Mouse (Mus musculus) CH12.LX (cell line): ENCODE data around the gene Plcb1. TPM values are rescaled to one million over a fixed set of nuclear protein-coding genes. Genes with fewer than 3 reads are reported as not detected.

ENCODE experiments used
- DNase-seq: peaks from one replicate; pipeline ENCODE4 v3.0.0-alpha.2; 2013; ENCODE audit errors: extremely low read depth
- H3K27ac ChIP-seq: 2 replicates; pipeline ENCODE4 v1.5.1; 2012; ENCODE audit warnings: low read depth, mild to moderate bottlenecking, control low read depth, moderate library complexity; ENCODE audit not compliant: insufficient read depth
- H3K27me3 ChIP-seq: replicated peaks from 2 replicates; pipeline ENCODE3; 2012; ENCODE audit warnings: inconsistent platforms
- H3K36me3 ChIP-seq, 2 experiments: replicated peaks in 1 of 2; 2 replicates each; pipeline versions ENCODE3 to v1.6.1; 2012; ENCODE audit warnings: inconsistent platforms in 1 of 2, low read length in 1 of 2, mild to moderate bottlenecking in 1 of 2, mixed read lengths in 1 of 2, moderate library complexity in 1 of 2; ENCODE audit not compliant: control insufficient read depth in 1 of 2, insufficient read depth in 1 of 2
- H3K4me1 ChIP-seq, 2 experiments: 2 replicates each; pipeline ENCODE4 v1.6.1; 2012; ENCODE audit warnings: inconsistent platforms in 1 of 2, moderate library complexity in 1 of 2; ENCODE audit not compliant: insufficient read depth in 2 of 2, control insufficient read depth in 1 of 2
- H3K4me2 ChIP-seq: 2 replicates; pipeline ENCODE4 v1.6.1; 2012; ENCODE audit warnings: low read depth, mild to moderate bottlenecking, control low read depth; ENCODE audit not compliant: poor library complexity, insufficient read depth, severe bottlenecking
- H3K4me3 ChIP-seq, 3 experiments: fragments of 150-350 bp in 1 of 3; sonication (generic) in 1 of 3; replicated peaks in 1 of 3; 2 replicates each; pipeline versions ENCODE3 to v1.5.1; 2011 to 2012; ENCODE audit warnings: low read depth in 2 of 3, low read length in 2 of 3, mild to moderate bottlenecking in 2 of 3, moderate library complexity in 2 of 3, control low read depth in 1 of 3, improper control_type of control experiment in 1 of 3, inconsistent platforms in 1 of 3, mixed read lengths in 1 of 3; ENCODE audit not compliant: poor library complexity in 1 of 3
- H3K79me2 ChIP-seq: replicated peaks from 2 replicates; pipeline ENCODE4 v1.6.1; 2012; ENCODE audit warnings: mild to moderate bottlenecking, moderate library complexity; ENCODE audit not compliant: control insufficient read depth, poor library complexity, insufficient read depth, severe bottlenecking; ENCODE audit errors: extremely low read depth
- H3K9ac ChIP-seq: 2 replicates; pipeline ENCODE4 v1.6.1; 2012; ENCODE audit warnings: low read depth, mild to moderate bottlenecking, control low read depth, moderate library complexity; ENCODE audit not compliant: insufficient read depth
- H3K9me3 ChIP-seq: replicated peaks from 2 replicates; pipeline ENCODE3; 2012; ENCODE audit warnings: low read length, inconsistent platforms, mixed read lengths
- CHD1 ChIP-seq: IDR thresholded peaks from 2 replicates; pipeline ENCODE4 v1.6.1; 2012; ENCODE audit warnings: low read depth, low read length, improper control_type of control experiment, inconsistent platforms
- ELF1 ChIP-seq: IDR thresholded peaks from 2 replicates; pipeline ENCODE4 v1.6.1; 2014; ENCODE audit warnings: low read depth, mild to moderate bottlenecking, inconsistent platforms, low read length, improper control_type of control experiment
- HCFC1 ChIP-seq: IDR thresholded peaks from 2 replicates; pipeline ENCODE4 v1.6.1; 2012; ENCODE audit warnings: low read depth, mild to moderate bottlenecking, inconsistent platforms, low read length, improper control_type of control experiment
- IRF4 ChIP-seq: IDR thresholded peaks from 2 replicates; pipeline ENCODE4 v1.6.1; 2014; ENCODE audit warnings: low read depth, mild to moderate bottlenecking, inconsistent platforms, low read length, improper control_type of control experiment
- JUN ChIP-seq: IDR thresholded peaks from 2 replicates; pipeline ENCODE4 v1.6.1; 2011; ENCODE audit warnings: low read depth, mild to moderate bottlenecking, low read length, improper control_type of control experiment, moderate library complexity; ENCODE audit not compliant: insufficient read depth
- MAFK ChIP-seq: IDR thresholded peaks from 2 replicates; pipeline ENCODE4 v1.6.1; 2011; ENCODE audit warnings: low read length, improper control_type of control experiment; ENCODE audit not compliant: insufficient replicate concordance
- MXI1 ChIP-seq: IDR thresholded peaks from 2 replicates; pipeline ENCODE4 v1.6.1; 2011; ENCODE audit warnings: mild to moderate bottlenecking, low read depth, low read length, improper control_type of control experiment
- MYC ChIP-seq: IDR thresholded peaks from 2 replicates; pipeline ENCODE4 v1.6.1; 2011; ENCODE audit warnings: low read depth, mild to moderate bottlenecking, improper control_type of control experiment, low read length
- NELFE ChIP-seq: IDR thresholded peaks from 2 replicates; pipeline ENCODE4 v1.6.1; 2011; ENCODE audit warnings: low read depth, low read length, improper control_type of control experiment
- NRF1 ChIP-seq: IDR thresholded peaks from 2 replicates; pipeline ENCODE4 v1.6.1; 2014; ENCODE audit warnings: low read depth, mild to moderate bottlenecking, inconsistent platforms, low read length, improper control_type of control experiment, moderate library complexity
- PAX5 ChIP-seq: IDR thresholded peaks from 2 replicates; pipeline ENCODE4 v1.6.1; 2012; ENCODE audit warnings: low read length, inconsistent platforms, mixed read lengths
- POLR2AphosphoS2 ChIP-seq: IDR thresholded peaks from 2 replicates; pipeline ENCODE4 v1.6.1; 2011; ENCODE audit warnings: low read depth, low read length, improper control_type of control experiment
- RAD21 ChIP-seq: IDR thresholded peaks from 2 replicates; pipeline ENCODE4 v1.6.1; 2011; ENCODE audit warnings: low read depth, mild to moderate bottlenecking, low read length, improper control_type of control experiment, moderate library complexity
- RCOR1 ChIP-seq: conservative IDR thresholded peaks from 2 replicates; pipeline ENCODE4 v1.6.1; 2012; ENCODE audit warnings: low read depth, mild to moderate bottlenecking, inconsistent platforms, low read length, improper control_type of control experiment
- USF1 ChIP-seq: IDR thresholded peaks from 2 replicates; pipeline ENCODE4 v1.6.1; 2014; ENCODE audit warnings: low read depth, mild to moderate bottlenecking, inconsistent platforms, low read length, improper control_type of control experiment
- USF2 ChIP-seq: conservative IDR thresholded peaks from 2 replicates; pipeline ENCODE4 v1.6.1; 2011; ENCODE audit warnings: low read depth, low read length, improper control_type of control experiment
- ZC3H11A ChIP-seq: IDR thresholded peaks from 2 replicates; pipeline ENCODE4 v1.6.1; 2012; ENCODE audit warnings: low read depth, mild to moderate bottlenecking, inconsistent platforms, low read length, improper control_type of control experiment
- ZKSCAN1 ChIP-seq: IDR thresholded peaks from 2 replicates; pipeline ENCODE4 v1.6.1; 2012; ENCODE audit warnings: low read depth, inconsistent platforms, low read length, improper control_type of control experiment, borderline replicate concordance
- ZNF384 ChIP-seq: IDR thresholded peaks from 2 replicates; pipeline ENCODE4 v1.6.1; 2012; ENCODE audit warnings: low read depth, low read length, improper control_type of control experiment, inconsistent platforms
- dilution Hi-C: fragments of 300-500 bp; cut with MboI; formaldehyde crosslinking; loops from 2 replicates; pipeline ENCODE4 v1.14.3; 2020; ENCODE audit warnings: low sequenced_read_pairs; ENCODE audit not compliant: extremely low pct_unique_long_range_greater_than_20kb, extremely low pct_ligation_motif_present
- in situ Hi-C: fragments of 300-500 bp; cut with MboI; formaldehyde crosslinking; loops from 3 replicates; pipeline ENCODE4 v1.14.3; 2019; ENCODE audit warnings: low sequenced_read_pairs, low pct_ligation_motif_present, low pct_unique_long_range_greater_than_20kb, mixed read lengths
- polyA plus RNA-seq: library from polyadenylated mRNA; unstranded; fragments of >175 nt; gene quantifications from 2 replicates; pipeline ENCODE4 v1.2.1, GENCODE M21; 2012; ENCODE audit warnings: low read depth; ENCODE audit not compliant: insufficient read length
- total RNA-seq, 2 experiments: library from RNA; depleted of rRNA; stranded (reverse); fragments of 300-350 nt in 1 of 2; fragments of >200 nt in 1 of 2; gene quantifications; 2 replicates each; pipeline ENCODE4 v1.2.3; 2012 to 2014

The Plcb1 gene
- total and polyA plus RNA-seq, 3 experiments = not detected

DNA sequence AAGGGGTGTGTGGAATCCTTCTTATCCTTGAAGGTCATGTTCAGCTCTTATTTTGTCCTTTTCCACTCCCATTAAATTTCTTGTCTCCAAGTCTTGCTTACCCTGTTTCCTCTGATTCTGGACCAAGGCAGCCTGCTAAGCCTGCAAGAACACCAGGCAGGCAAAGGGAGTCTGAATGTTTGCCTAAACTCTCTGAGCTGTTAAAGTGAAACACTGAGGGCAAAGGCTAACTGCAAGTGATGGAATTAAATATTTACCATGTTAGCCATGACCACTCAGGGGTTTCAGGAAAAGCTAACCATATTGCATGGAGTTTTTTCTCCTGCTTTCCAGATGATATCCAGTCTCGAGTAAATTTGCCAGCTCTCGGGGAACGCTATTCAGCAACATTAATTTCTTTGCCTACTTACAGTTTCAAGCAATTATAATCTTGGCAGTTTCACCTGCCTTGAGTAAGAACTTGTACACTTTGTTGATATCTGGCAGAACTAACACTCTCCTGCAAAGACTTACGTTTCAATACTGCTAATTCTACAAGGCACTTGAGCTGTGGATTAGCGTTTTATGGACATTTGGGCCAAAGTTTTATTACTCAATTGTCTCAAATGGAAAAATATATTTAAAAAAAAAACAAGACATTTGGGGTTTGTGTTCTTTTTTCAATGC lies 146.0 kb downstream of the Plcb1 start:
- Histone ChIP-seq H3K4me1 (no peaks in the 10 kb centered on the region), H3K9me3 (peaks cover 50% of the 10 kb centered on the region), H3K27me3 (no peaks in the 10 kb centered on the region), H3K36me3 (no peaks in the 10 kb centered on the region), H3K9ac (no peak overlapping the region), H3K4me2 (no peak overlapping the region), H3K79me2 (no peaks in the 10 kb centered on the region), H3K27ac (no peak overlapping the region), H3K4me3 (no peak overlapping the region)
- dilution Hi-C loops = no loop called here
- DNase-seq = no peak
- in situ Hi-C loops = no loop called here
- no peak for TF ChIP-seq ELF1
- TF ChIP-seq NRF1 = no peak
- no peak for TF ChIP-seq CHD1
- no peak for TF ChIP-seq USF1
- TF ChIP-seq PAX5 = no peak

DNA sequence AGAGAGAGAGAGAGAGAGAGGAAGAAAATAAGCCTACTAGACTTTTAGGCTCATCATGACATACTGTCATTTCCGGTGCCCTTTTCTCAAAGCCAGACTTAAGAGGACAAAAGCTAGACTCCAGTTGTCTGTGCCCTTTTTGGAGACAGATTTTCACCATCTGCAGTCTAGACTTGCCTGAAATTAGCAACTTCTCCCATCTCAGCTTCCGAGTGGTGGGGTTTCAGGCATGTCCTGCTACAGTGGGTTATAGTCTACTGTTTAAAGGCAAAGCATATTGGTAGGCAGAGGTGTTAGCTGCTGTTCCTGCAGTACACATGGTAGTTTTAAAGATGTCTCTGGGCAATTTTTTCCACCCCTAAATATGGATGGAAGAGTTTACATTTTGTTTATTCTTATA lies 149.6 kb downstream of the Plcb1 start:
- no peak overlapping the region for H3K4me2 ChIP-seq
- H3K4me1 ChIP-seq = no peaks in the 10 kb centered on the region
- H3K36me3 ChIP-seq = no peaks in the 10 kb centered on the region
- dilution Hi-C loops (no loop called here), in situ Hi-C loops (no loop called here)
- no peak for DNase-seq
- TF ChIP-seq ZKSCAN1 (no peak), NELFE (no peak), RCOR1 (no peak), HCFC1 (no peak), NRF1 (no peak), JUN (no peak), MYC (no peak)
- H3K79me2 ChIP-seq = no peaks in the 10 kb centered on the region
- H3K9ac ChIP-seq = no peak overlapping the region
- no peak overlapping the region for H3K4me3 ChIP-seq
- peaks cover 61% of the 10 kb centered on the region for H3K9me3 ChIP-seq
- no peak overlapping the region for H3K27ac ChIP-seq
- H3K27me3 ChIP-seq = no peaks in the 10 kb centered on the region

DNA sequence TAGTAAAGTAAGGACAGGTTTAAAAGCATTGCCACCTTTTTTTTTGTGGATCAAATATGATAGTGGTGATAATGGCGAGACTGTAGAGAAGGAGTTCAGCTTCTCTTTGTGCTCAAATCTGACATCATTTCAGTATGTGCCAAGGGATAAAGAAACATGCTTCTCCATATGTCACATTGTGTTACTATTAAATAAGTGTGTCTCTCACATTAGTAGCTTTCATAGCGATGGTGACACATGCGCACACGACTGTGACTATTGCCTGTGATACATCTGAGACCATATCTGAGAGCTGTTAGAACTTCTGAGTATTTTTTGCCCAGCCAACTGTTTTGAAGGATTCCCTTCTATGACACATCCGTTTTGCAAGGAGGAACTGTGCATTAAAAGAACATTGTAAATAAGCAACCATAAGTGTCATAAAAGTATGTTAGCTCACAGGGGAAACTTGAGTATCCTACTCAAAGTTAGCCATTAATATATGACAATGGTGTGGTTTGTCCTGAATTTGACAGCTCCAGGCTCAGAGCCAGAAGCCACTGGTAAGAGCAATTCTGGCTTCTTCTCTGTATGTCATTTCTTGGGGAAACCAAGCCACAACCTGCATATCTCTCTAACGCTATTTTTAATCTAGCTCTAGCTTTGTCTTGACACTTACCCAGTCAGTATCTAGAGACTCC lies 150.2 kb downstream of the Plcb1 start:
- no peak overlapping the region for H3K4me3 ChIP-seq
- no peaks in the 10 kb centered on the region for H3K79me2 ChIP-seq
- dilution Hi-C loops = no loop called here
- no peaks in the 10 kb centered on the region for H3K36me3 ChIP-seq
- no peak overlapping the region for H3K27ac ChIP-seq
- H3K4me1 ChIP-seq = no peaks in the 10 kb centered on the region
- DNase-seq = no peak
- H3K9ac ChIP-seq = no peak overlapping the region
- in situ Hi-C loops = no loop called here
- no peaks in the 10 kb centered on the region for H3K27me3 ChIP-seq
- H3K4me2 ChIP-seq = no peak overlapping the region
- no peak for TF ChIP-seq MAFK
- no peak for TF ChIP-seq NRF1
- TF ChIP-seq ZC3H11A = no peak
- no peak for TF ChIP-seq USF2
- TF ChIP-seq ZNF384 = no peak
- TF ChIP-seq IRF4 = no peak
- no peak for TF ChIP-seq RAD21
- TF ChIP-seq POLR2AphosphoS2 = no peak
- no peak for TF ChIP-seq RCOR1
- TF ChIP-seq MXI1 = no peak
- peaks cover 55% of the 10 kb centered on the region for H3K9me3 ChIP-seq
